Mouse (Mus musculus) stomach, embryonic 14.5 days (tissue): ENCODE data around the gene AC124108.1. TPM values are rescaled to one million over a fixed set of nuclear protein-coding genes. Genes with fewer than 3 reads are reported as not detected.
A peak's percentile ranks its signal among the peaks of the same experiment; 100 is the strongest.

Experiments
- ATAC-seq: fragments of 200-750 bp; cut with Nextera tagmentation; 2 replicates; pipeline ENCODE4 v1.8.0; 2017; ENCODE audit warnings: low read depth, moderate TSS enrichment; ENCODE audit not compliant: insufficient number of reproducible peaks, insufficient read depth, low FRiP score
- H3K27ac ChIP-seq: fragments of 300-500 bp; sonication (generic); 2 replicates; pipeline ENCODE4 v1.5.1; 2014; ENCODE audit warnings: mild to moderate bottlenecking, low read length, moderate library complexity, mixed read lengths
- H3K27me3 ChIP-seq: fragments of 300-500 bp; sonication (generic); 2 replicates; pipeline ENCODE4 v1.6.1; 2014; ENCODE audit warnings: low read length, control low read depth, mixed read lengths; ENCODE audit not compliant: control insufficient read depth, insufficient read depth
- H3K36me3 ChIP-seq: fragments of 300-500 bp; sonication (generic); 2 replicates; pipeline ENCODE4 v1.6.1; 2014; ENCODE audit warnings: mild to moderate bottlenecking, control low read depth, low read length, moderate library complexity, mixed read lengths; ENCODE audit not compliant: control insufficient read depth, insufficient read depth
- H3K4me1 ChIP-seq: fragments of 300-500 bp; sonication (generic); 2 replicates; pipeline ENCODE4 v1.6.1; 2014; ENCODE audit warnings: low read length, control low read depth, mixed read lengths; ENCODE audit not compliant: control insufficient read depth, insufficient read depth
- H3K4me2 ChIP-seq: fragments of 300-500 bp; sonication (generic); replicated peaks from 2 replicates; pipeline ENCODE4 v1.6.1; 2014; ENCODE audit warnings: low read depth, low read length, control low read depth
- H3K4me3 ChIP-seq: fragments of 300-500 bp; sonication (generic); 2 replicates; pipeline ENCODE4 v1.5.1; 2014; ENCODE audit warnings: low read depth, low read length, control low read depth
- H3K9ac ChIP-seq: fragments of 300-500 bp; sonication (generic); replicated peaks from 2 replicates; pipeline ENCODE4 v1.6.1; 2014; ENCODE audit warnings: low read depth, mild to moderate bottlenecking, control low read depth, low read length, moderate library complexity, mixed read lengths
- H3K9me3 ChIP-seq: fragments of 300-500 bp; sonication (generic); 2 replicates; pipeline ENCODE4 v1.6.1; 2016; ENCODE audit warnings: low read depth, low read length, control low read depth; ENCODE audit not compliant: control insufficient read depth
- WGBS: fragments of 180-500 bp; shearing (Covaris S2); extraction: QIAGEN DNeasy Blood & Tissue Kit; methylation state at CpG from one replicate; pipeline ENCODE4 v1.1.7; 2014; 5-methylcytosine and 5-hydroxymethylcytosine counted together
- polyA plus RNA-seq: library from polyadenylated mRNA; unstranded; fragments of >200 nt; fragmentation: Nextera tagmentation; extraction: Ambion mirVana; gene quantifications from 2 replicates; pipeline ENCODE4 v1.2.1, GENCODE M21; 2014

AC124108.1 gene
- polyA plus RNA-seq, 1 experiment from 2014 or later: 0.06 TPM

DNA sequence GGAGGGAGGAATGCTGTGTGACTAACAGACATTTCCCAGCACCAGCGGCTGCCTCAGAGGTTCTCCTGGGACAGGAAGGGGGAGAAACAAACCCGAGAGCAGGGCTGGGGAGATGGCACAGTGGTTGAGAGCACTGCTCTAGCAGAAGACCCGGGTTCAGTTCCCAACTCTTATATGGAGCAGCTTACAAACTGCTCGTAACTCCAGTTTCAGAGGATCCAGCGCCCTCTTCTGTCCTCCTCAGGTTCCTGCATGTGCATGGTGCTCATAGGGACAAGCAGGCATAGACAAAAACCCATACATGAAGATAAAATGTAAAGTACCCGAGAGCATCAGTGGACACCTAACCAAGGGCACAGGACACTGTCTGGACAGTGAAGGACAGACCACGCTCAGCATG is 19.7 kb downstream of the AC124108.1 start:
- H3K36me3 ChIP-seq: no peaks in the 10 kb centered on the region
- H3K27ac ChIP-seq: no peak overlapping the region
- H3K9ac ChIP-seq: no peak overlapping the region
- no peaks in the 10 kb centered on the region for H3K9me3 ChIP-seq
- no peak overlapping the region for H3K4me2 ChIP-seq
- WGBS: 26% methylated on average over 7 of the region's 7 CpGs
- ATAC-seq: no peak
- no peaks in the 10 kb centered on the region for H3K27me3 ChIP-seq
- no peak overlapping the region for H3K4me3 ChIP-seq
- H3K4me1 ChIP-seq: peaks cover 7% of the 10 kb centered on the region

GRCm38 (mm10) chr1:132211672-132212071 is 20.4 kb downstream of the AC124108.1 start:
- WGBS: 44% methylated on average over 12 of the region's 12 CpGs
- Histone ChIP-seq H3K36me3 (no peaks in the 10 kb centered on the region), H3K4me3 (0 out of 2 replicates have a peak overlapping the region, but pooled peaks have one; percentile 17), H3K9me3 (no peaks in the 10 kb centered on the region), H3K4me1 (peaks cover 7% of the 10 kb centered on the region), H3K27me3 (no peaks in the 10 kb centered on the region), H3K27ac (no peak overlapping the region), H3K9ac (no peak overlapping the region), H3K4me2 (peak overlapping the region; percentile 43)
- no peak for ATAC-seq

DNA sequence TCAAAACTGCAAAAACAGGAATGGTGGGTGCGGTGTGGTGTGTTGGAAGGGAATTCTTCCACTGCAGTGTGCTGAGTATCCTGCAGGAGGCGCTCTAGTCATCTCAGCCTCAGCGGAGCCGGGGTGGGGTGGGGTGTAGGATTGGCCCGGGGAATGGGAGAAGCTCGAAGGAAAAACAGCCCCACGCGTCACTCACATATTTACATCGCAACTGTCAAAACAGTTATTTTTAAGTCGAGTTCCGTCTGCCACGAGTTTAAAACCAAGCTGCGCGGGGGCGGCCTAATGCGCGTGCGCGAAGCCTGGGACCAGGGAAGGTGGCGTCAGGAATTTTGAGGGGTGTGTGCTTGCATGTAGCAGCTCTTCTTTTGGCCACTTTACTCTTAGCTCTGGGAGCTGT is 21.0 kb downstream of the AC124108.1 start:
- peaks cover 7% of the 10 kb centered on the region for H3K4me1 ChIP-seq
- H3K27ac ChIP-seq: no peak overlapping the region
- 7% methylated on average over 20 of the region's 20 CpGs for WGBS
- H3K9ac ChIP-seq: no peak overlapping the region
- peak overlapping the region; percentile 17; the same call in 1 of the 2 replicates for H3K4me3 ChIP-seq
- ATAC-seq: no peak
- no peaks in the 10 kb centered on the region for H3K36me3 ChIP-seq
- no peaks in the 10 kb centered on the region for H3K27me3 ChIP-seq
- peak overlapping the region; percentile 43 for H3K4me2 ChIP-seq
- H3K9me3 ChIP-seq: no peaks in the 10 kb centered on the region

DNA sequence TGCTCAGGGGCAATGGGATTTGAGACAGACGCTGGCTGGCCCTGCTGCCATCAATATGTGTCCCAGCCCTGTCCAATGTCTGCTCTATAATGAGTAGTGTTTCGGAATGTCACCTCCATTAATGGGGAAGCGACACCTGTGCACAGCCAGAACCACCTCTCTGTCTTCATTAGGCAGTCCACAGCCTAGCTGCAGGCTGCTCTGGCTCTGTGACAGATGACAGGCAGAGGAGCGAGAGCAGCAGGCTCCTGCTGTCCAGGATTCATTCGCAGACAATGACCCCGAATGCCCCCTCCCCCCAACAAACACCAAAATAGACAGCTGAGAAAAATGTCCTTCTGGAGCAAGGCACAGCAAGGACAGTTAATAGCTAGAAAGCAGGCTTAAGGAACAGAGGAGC is 21.8 kb downstream of the AC124108.1 start:
- no peaks in the 10 kb centered on the region for H3K36me3 ChIP-seq
- ATAC-seq: no peak
- H3K9ac ChIP-seq: no peak overlapping the region
- H3K4me3 ChIP-seq: no peak overlapping the region
- 36% methylated on average over 6 of the region's 6 CpGs for WGBS
- no peak overlapping the region for H3K4me2 ChIP-seq
- H3K9me3 ChIP-seq: no peaks in the 10 kb centered on the region
- H3K4me1 ChIP-seq: peaks cover 7% of the 10 kb centered on the region
- no peak overlapping the region for H3K27ac ChIP-seq
- no peaks in the 10 kb centered on the region for H3K27me3 ChIP-seq

GRCm38 (mm10) chr1:132216276-132216675 is 25.0 kb downstream of the AC124108.1 start:
- Histone ChIP-seq H3K4me2 (no peak overlapping the region), H3K9me3 (no peaks in the 10 kb centered on the region), H3K27me3 (no peaks in the 10 kb centered on the region), H3K27ac (no peak overlapping the region), H3K9ac (no peak overlapping the region), H3K4me1 (peaks cover 7% of the 10 kb centered on the region), H3K4me3 (no peak overlapping the region), H3K36me3 (no peaks in the 10 kb centered on the region)
- ATAC-seq: no peak
- 58% methylated on average over 3 of the region's 3 CpGs for WGBS

GRCm38 (mm10) chr1:132221627-132222026 is 30.4 kb downstream of the AC124108.1 start:
- ATAC-seq: no peak
- H3K27ac ChIP-seq: no peak overlapping the region
- H3K4me1 ChIP-seq: no peaks in the 10 kb centered on the region
- no peaks in the 10 kb centered on the region for H3K36me3 ChIP-seq
- WGBS: 57% methylated on average over 2 of the region's 2 CpGs
- no peak overlapping the region for H3K4me3 ChIP-seq
- H3K9me3 ChIP-seq: no peaks in the 10 kb centered on the region
- H3K4me2 ChIP-seq: no peak overlapping the region
- no peaks in the 10 kb centered on the region for H3K27me3 ChIP-seq
- no peak overlapping the region for H3K9ac ChIP-seq

GRCm38 (mm10) chr1:132222166-132222565 is 30.9 kb downstream of the AC124108.1 start:
- Histone ChIP-seq H3K4me3 (no peak overlapping the region), H3K4me1 (no peaks in the 10 kb centered on the region), H3K27ac (no peak overlapping the region), H3K9me3 (no peaks in the 10 kb centered on the region), H3K27me3 (no peaks in the 10 kb centered on the region), H3K9ac (no peak overlapping the region), H3K36me3 (no peaks in the 10 kb centered on the region), H3K4me2 (no peak overlapping the region)
- no peak for ATAC-seq
- WGBS: 41% methylated on average over 6 of the region's 6 CpGs

DNA sequence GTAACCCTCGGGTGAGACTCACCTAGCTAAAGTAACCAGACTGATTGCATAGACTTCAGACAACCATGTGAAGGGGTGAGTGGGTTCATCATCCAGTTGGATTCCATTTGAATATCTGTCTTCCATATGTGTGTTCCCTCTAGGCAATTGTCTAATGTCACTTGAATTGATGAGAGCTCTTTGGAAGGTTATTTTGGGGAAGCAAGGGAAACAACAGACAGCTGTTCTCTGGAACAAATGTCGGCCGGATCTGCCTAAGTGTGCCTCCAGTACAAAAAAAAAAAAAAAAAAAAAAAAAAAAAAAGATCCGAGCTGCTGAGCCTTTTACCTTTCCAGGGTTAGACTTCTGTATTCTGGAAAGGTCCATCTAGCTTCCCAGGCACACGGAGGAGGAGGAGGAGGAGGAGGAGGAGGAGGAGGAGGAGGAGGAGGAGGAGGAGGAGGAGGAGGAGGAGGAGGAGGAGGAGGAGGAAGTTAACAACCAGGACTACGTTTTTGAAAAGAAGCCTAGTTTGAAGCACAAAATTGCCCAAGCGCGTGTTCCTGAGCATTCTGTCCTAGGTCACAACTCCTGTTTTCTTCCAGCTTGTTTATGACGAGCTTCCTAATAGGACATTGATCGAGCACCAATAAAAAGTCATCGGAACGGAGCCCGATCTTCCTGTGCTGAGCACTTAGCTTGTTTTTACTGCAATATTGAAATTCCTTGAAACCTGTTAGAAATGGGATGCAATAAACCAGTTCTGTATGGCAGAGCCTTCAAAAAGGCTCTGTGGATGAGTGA is 35.2 kb downstream of the AC124108.1 start:
- no peaks in the 10 kb centered on the region for H3K4me1 ChIP-seq
- H3K36me3 ChIP-seq: no peaks in the 10 kb centered on the region
- no peak for ATAC-seq
- 0 out of 2 replicates have a peak, but pooled peaks cover 1% of the 10 kb centered on the region for H3K27me3 ChIP-seq
- H3K27ac ChIP-seq: no peak overlapping the region
- no peak overlapping the region for H3K4me2 ChIP-seq
- H3K9ac ChIP-seq: no peak overlapping the region
- H3K4me3 ChIP-seq: no peak overlapping the region
- H3K9me3 ChIP-seq: no peaks in the 10 kb centered on the region
- 75% methylated on average over 12 of the region's 13 CpGs for WGBS

- H3K4me3 ChIP-seq: no peak within 1 kb of the TSS
- H3K36me3 ChIP-seq: no peaks in the 10 kb centered on the region
- WGBS: 84% methylated on average over 3 of the region's 3 CpGs
- H3K9me3 ChIP-seq: no peaks in the 10 kb centered on the region
- 0 out of 2 replicates have a peak, but pooled peaks cover 3% of the 10 kb centered on the region for H3K27me3 ChIP-seq
- H3K27ac ChIP-seq: no peak within 1 kb of the TSS
- no peak for ATAC-seq
- H3K9ac ChIP-seq: no peak within 1 kb of the TSS
- no peak within 1 kb of the TSS for H3K4me2 ChIP-seq
- H3K4me1 ChIP-seq: no peaks in the 10 kb centered on the region
Measured at GRCm38 (mm10) chr1:132229667-132230066, 38.4 kb downstream of the AC124108.1 start, which contains the start of gene Gm10188. TSS of gene Gm10188 (minus strand) at chr1:132229767.
